Mouse (Mus musculus): ENCODE measurements around the gene Otub2.

- TF ChIP-seq CTCF (IDR thresholded peaks at IDR 0.05; ENCODE audit: low read depth, low read length): no peak
- no peak for TF ChIP-seq GATA1 (IDR thresholded peaks at IDR 0.05; ENCODE audit: borderline replicate concordance, low read length)
- no peak for TF ChIP-seq POLR2AphosphoS5 (IDR thresholded peaks at IDR 0.05; ENCODE audit: insufficient replicate concordance, low read depth, low read length)
Observed at GRCm38 (mm10) chr12:103376124-103376523, 12.4 kb upstream of the Otub2 start.

Data from G1E (cell line).